Mouse (Mus musculus) CD8-positive naive resting alpha-beta T cell, adult 2 months (primary cell): ENCODE data around the gene Tram2.

Source experiments
- DNase-seq, 2 experiments: peaks; one replicate each; pipeline ENCODE4 v3.0.0; 2022; ENCODE audit warnings: low read depth in 2 of 2, low spot score in 2 of 2

The Tram2 gene

DNA sequence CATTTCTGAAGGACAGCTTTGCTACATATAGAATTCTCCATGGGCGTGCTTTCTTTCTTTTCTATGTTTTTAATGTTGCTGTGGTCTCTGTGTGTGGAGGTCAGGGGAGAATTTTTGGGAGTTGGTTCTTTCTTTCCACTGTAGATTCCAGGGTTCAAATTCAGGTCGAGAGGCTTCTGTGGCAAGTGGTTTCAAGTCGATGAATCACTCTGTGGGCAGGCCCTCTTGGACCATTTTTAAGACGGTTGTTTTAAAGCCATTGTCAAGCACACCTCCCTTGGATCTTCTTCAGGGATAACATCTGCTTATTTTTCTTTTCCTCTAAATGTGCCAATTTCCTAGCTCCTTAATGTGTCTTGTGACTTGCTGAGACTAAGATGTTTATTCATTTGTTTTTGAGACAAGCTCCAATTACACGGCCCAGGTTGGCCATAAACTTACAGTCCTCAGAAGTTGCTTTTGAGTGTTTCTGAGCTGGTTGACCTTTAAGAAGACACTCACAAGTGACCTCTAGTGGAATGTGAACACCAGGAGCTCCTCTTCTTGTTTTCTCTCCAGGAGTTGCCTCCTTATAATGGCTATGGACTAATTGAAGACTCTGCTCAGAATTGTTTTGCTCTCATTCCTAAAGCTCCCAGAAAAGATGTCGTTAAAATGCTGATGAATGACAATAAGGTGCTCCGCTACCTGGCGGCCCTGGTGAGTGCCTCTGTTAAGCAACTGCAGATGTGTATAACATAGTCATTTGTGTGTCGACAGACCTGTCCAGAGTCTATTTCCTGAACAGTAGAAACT lies 104.5 kb downstream of the Tram2 start:
- no peak for DNase-seq

DNA sequence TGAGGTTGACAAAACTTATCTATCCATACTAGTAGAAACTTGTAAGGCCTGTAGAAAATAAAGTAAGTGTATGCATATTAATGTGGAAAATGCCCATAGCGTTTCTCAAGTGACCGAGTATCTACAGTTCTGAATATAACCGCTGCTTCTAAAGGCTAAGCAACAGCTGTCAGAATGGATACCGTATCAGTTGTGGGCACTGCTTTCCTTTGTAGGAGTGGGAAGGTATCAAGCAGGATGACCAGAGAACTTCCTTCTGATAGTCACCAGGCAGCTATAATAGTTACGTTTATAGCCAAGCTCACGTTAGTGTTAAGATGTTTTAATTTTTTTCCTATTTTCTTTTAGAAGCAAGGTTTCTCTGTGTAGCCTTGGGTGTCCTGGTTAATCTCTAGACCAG lies 105.6 kb downstream of the Tram2 start:
- DNase-seq, result no peak

DNA sequence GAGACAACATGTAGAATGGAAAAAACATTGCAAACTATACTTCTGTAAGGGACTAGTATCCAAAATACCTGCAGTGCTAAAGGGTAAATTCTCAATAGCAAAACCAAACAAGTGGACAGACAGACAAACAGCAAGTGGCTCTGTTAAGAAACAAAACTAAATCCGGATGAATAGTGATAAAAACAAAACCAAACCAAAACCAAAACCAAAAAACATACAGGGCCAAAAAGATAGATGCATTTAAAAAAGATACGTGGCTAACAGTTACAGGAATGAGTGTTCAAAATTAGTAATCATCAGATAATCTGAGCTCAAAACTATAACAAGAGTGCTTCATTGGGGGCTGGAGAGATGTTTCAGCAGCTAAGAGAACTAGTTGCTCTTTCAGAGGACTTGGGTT lies 109.4 kb downstream of the Tram2 start:
- no peak for DNase-seq

DNA sequence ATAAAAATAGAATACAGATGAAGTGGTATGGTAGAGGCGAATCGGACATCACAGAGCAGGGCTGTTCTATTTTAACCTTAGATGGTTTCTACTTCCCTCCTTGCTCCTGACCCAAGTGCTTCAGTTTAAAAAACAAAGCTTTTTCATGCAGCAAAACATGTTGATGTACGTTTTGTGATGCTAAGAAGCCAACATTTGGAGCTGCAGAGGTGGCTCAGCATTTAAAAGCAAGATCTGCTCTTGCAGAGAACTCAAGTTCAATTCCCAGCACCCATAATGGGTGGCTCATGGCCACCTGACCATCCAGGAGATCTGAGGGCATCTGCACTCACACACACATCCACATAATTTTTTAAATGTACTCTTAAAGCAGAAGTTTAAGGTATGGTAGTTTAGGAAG lies 124.2 kb downstream of the Tram2 start:
- no peak for DNase-seq

DNA sequence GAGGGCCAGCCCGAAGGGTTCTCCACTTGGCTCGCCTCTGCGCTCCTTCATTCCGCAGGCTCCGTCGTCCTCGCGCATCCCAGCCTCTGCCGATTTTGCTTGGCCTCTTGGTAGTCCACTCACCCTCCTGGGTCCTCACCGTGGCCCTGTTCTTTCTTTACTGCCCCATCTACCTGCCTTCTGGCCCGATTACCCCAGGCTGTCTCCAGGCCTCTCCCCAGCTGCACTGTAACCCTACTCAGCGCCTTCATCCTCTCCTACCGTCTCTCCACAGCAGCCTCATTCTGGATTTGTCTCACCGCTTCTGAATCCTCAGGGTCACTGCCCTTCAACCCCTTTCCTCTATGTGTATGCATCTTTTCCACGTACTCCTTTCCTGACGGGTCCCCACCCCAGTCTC lies 127.2 kb downstream of the Tram2 start:
- DNase-seq, result no peak

DNA sequence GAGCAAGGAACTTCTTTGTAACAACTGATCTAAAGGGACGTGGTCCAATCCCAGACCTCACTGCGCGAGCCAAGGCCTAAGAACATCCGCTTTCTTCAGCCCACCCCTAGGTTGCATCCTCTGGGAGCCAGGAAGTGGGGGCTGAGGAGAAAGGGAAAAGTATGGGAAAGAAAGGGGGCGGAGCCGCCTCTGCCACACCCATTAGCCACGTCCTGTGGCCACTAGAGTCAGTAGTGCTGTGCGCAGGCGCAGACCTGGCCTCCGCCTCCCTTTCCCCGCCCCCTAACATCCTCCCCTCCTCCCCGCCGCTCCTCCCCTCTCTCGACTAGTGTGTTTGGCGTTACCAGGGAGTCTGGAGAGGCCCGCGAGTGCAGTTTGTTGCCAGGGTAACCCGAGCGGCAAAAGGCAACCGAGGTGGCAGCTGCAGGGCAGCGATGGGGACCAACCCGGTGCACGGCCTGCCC lies 127.7 kb downstream of the Tram2 start, which contains the start of gene Efhc1:
TSS of gene Efhc1 (plus strand) at position 327 of the 464 bp plus-strand sequence.
- DNase-seq, result peak; percentile 46 to 64
